Mouse (Mus musculus) frontal cortex, adult 2 months (tissue): ENCODE results near the gene Grin2d. TPM values are rescaled to one million over a fixed set of nuclear protein-coding genes. Genes with fewer than 3 reads are reported as not detected.
A peak's percentile ranks its signal among the peaks of the same experiment; 100 is the strongest.

Experiments
- DNase-seq, 2 experiments: peaks; one replicate each; pipeline ENCODE4 v3.0.0; 2022; ENCODE audit warnings: low spot score in 1 of 2; ENCODE audit errors: extremely low spot score in 1 of 2
- polyA plus RNA-seq: library from polyadenylated mRNA; depleted of rRNA; stranded (reverse); fragments of >200 nt; gene quantifications from 2 replicates; pipeline ENCODE4 v1.2.3, GENCODE M21; 2012

The Grin2d gene
- polyA plus RNA-seq, 1 experiment = 15.5 TPM

DNA sequence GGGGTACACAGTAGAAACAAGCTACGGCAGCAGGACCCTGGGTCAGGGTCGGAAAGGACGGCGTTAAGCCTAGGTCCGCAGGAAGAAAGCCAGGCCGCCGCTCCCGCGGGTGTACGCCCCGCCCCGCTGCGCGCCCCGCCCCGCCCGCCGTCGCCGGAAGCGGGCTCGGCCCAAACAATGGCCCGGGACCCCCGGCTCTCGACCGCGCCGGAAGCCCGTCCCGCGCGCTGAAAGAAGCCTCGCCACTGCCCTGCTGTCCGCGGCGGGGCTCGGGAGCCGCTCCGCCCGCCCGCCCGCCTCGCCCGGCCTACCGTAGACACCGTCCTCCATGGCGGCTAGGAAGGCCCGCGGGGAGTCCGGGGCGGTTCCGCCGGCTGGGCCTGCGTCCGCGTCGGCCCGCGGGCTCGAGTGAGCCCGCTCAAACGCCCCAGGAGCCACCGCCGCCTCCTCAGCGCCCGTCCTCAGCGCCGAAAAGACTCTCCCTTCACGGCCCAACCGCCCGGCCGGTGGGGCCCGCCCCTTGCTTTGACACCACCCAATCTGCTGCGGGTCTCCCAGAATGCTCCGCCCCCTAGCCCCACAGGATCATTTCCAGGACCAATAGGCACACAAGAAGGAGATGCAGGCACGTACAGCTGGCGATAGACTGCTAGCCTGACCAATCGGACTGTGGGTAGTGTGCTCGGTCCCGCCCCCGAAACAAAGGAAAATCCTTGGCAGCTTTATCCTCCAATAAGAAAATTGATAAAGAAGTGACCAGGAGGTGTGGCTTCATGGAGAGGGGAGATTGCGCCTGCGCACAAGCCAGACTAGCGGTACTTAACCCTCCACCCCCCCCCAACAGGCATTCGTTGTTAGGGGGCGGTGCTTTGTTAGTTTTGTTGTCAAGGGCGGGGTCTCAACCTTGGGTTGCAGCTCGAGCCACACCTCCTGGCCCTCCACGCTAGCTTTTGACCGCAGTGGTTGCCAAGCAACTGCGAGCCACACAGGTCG is 64.1 kb downstream of the Grin2d start, which contains the start of gene Cyth2:
Gene Cyth2 (minus strand): TSS at position 795 of the 993 bp plus-strand sequence.
- peak; percentile 100 for DNase-seq

DNA sequence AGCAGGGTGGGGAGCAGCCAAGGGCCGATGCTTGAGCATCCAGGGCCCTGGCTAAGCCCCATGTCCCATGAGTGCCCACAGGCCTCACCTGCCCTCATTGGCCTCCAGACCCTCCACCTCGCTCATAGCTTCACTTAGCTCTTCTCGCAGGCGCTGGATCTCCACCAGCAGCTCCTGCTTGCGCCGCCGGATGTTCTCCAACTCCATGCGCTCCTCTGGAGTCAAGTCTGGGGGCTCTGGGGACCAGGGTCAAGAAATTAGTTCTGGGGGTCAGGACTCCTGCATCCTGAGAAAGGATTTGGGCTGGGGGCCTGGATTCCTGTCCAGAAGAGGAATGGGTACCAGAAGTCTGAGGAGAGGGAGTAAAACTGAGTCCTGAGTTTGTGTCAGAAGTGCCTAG is 65.3 kb downstream of the Grin2d start:
- DNase-seq = no peak

DNA sequence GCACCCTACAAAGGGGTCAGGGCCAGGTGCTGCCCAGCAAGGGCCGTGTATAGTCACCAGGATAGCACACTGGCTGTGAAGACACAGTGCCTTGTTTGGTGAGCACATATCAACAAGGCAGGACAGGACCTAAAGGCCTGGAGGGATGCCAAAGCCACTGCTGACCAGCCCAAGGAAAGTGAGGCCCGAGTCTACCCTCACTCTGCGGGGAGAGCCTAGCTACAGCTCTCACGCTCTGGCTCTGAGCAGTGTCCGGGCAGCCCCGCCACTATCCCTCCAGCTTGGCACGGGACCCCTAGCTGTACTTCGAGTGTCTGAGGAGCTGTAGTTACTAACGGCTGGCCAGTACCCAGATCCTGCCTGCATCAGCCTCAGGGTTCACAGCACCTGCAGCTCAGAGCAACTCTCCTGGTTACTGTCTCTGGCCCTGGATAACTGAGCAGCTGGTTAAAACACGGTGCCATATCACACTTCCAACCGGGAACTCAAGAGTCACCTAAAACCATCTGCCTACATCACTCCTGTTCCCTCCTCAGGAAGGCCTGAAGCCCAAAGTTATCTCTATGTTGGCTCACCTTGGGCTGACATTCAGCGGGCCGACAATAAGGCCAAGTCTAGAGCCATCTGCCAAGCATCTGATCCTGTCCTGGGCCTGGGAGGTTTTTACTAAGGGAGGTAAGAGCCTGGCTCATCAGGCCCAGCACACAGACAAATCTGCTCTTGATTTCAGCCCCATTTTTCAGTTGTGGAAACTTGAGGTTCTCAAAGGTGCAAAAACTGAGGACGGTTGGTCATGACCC is 68.7 kb downstream of the Grin2d start:
- DNase-seq = no peak

DNA sequence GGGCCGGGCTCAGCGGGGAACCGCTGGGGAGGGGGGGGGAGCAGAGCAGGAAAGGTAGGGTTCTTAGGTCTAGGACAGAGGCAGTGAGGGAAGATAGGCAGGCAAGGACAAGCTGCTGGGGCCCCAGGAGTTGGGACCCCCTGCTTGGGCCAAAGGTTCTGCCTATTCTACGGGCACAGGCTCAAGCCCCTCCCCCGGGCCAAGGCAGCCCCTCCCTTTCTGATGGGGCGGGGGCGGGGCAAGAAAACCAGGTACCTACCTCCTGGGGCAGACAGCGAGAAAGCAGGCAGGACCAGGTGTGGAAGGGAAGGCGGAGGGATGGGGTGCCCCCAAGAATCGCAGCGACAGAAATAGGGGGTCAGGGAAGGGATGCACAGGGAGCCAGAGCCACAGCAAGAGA is 69.7 kb downstream of the Grin2d start:
- no peak for DNase-seq

DNA sequence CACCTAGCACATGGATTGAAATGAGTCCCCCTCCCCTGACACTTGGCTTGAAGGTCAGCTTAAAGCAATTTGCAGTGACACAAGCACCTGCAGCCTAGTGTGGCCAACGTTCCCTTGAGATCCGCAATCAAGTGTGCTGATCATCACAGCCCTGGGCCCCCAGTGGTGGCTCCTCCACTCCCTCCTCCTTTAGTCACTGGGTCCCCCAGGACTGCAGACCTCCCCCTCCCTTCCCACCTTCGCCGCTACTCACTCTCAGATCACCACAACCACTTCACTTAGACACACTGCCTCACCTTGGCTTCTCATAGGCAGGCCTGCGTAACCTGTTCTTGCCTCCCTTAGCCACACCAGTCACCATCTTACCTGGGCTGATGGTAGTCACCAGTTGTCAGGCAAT is 72.2 kb downstream of the Grin2d start:
- DNase-seq = no peak

DNA sequence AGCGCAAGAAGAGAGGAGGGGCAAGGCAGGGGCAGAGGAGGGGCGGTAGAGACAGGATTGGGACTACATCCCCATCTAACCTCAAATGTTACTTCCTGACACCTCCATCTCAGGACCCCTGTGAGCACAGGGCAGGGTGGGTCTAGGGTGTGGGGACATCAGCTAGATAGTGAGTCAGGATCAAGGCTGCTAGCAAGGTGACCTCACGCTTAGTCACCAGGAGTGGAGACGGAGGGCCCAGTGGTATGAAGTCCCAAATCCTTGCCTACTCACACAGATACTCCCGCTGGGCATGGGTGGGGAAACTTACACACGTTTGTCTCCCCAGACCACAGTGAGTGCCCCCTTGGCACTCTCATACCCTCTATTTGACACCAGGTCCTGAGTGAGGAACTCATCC is 75.6 kb downstream of the Grin2d start:
- no peak for DNase-seq

DNA sequence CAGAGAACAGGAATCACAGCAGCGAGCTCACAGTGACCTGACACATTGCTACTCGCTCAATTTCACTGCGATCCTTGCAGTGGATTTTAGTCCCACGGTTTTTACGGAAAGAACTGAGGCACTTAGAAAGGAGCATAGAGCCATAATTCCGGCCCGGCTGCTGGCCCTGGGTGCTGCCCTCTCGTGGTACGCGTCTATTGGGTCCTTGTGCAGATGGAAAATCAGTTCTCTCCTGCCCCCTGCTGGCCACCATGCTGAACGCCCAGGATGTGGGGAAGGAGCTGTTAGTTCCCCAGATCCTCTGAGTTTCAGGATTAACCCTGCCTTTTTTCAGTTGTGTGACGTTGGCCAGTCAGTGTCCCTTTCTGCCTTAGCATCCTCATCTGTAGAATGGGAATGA is 76.8 kb downstream of the Grin2d start:
- DNase-seq = peak; percentile 88 to 97

DNA sequence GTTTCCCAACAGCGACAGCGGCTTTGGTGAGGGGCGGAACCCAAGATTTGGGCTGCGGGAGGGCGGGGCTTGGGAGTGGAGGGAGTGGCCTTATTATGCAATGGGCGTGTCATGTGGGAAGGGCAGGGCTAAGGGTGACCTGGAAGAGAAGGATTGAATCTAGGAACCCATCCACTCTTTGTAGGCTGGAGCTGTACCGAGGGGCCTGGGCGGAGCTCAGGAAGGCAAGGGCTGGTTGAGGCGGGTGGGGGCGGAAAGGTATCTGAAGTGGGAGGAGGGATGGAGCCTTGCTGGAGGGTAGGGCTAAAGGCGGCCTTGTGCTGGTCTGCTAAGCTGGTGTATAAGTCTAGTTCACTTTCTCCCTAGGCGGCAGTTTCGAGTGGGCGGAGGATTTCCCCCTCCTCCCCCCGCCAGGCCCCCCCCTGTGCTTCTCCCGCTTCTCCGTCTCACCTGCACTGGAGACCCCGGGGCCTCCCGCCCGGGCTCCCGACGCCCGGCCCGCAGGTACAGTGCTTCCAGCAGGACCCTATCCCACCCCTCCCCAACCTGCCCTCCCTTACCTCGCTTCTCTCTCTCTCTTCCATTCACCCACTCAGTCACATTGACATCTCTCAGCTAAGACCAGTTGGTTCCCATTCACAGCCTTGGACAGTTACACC is 77.5 kb downstream of the Grin2d start:
- DNase-seq = no peak

DNA sequence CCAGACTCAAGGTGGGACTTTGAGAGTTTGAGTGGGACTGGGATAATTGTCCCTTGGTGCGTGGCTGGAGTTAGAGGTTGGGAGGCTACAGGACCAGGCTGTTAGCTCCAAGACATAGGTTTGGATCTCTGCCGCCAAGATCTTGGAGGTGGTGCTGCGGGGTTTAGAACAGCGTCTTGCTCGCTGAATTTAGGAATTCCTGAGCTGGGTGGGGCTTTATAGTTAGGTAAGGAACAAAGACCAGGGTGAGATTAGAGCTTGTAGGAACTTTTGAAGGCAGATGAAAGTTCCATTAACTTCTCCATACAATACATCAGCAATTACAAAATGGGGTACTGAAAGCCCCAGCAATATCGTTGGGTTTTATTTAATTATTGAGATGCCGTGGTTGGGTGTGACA is 78.2 kb downstream of the Grin2d start:
- DNase-seq = no peak

DNA sequence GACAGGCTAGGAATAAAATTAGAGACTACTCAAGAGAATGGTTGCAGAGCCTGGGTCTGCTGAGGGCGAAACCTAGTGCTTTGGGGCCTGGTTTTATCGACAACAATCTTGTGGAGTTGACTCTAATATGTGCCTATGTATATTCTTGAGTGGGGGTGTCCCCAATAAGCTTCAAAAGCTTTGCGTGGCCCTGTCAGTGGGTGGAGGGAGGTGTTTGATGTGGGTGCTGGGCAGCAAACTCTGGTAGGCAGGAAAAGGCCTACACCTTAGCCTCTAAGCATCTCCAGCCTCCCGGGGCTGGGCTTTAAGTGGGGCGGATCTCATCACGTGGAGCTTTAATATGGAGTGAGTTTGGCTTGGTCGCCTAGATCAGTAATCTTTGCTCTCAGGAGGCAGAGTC is 79.2 kb downstream of the Grin2d start:
- DNase-seq = no peak

DNA sequence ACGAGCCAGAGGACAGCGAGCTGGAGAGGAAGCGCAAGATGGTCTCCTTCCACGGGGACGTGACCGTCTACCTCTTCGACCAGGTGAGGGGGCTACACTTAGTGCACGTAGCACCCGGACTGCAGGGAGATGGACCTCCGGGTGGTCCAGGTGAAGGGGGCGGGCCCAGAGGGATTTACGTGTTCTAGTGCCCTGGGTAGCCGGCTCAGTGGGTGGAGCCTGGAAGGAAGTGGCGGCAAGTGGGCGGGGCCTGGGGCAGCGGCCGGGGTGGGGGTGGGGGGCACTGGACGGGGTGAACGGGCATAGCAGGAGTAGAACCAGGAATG is 79.7 kb downstream of the Grin2d start:
- DNase-seq = no peak

DNA sequence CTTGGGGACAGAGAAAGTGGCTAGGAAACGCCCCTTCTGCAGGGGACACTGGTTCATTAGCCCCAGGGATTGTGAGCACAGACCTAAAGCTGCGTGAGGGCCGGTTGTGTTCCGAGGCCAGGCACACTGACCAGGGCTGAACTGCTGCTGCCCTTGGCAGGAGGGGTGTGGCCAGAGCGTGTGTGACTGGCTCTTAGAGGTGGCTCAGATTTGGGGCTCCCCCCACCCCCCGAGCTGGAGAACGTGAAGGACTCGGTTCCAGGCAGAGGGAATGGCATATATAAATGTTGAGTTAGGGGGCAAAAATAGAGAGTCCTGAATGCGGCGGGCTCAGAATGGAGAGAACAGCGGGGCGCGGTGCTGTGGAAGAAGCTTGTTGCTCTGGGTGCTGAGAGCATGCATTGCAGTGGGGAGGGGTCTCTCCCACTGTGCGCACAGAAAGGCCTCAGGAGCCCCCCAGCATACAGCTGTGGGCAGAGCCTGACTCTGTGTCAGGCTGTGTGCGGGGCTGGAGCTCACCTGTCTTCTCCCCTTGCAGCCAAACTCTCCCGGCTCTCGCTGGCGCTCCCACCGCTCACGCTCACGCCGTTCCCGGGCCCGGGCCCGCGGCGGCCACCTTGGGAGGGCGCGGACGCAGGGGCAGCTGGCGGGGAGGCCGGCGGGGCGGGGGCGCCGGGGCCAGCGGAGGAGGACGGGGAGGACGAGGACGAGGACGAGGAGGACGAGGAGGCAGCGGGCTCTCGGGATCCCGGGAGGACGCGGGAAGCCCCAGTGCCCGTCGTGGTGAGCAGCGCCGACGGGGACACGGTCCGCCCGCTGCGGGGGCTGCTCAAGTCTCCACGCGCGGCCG is 80.3 kb downstream of the Grin2d start:
- no peak for DNase-seq

DNA sequence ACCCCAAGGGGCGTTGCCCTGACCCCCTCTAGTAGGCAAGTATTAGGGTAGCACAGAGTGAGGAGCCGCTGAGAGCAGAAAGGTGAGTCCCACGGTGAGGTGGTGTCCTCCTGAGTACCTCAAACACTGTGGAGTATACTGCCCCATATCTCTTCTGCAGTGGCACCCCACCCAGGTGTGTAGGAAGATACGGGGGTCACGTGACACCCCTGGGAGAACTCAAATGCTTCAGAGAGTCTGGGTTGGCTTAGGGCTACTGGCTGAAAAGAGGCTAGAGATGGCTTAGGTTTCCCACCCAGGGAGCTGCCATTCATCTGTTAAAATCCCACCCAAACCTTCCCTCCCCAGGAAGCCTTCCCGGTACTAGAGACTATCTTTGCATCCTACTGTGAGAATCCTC is 81.2 kb downstream of the Grin2d start:
- no peak for DNase-seq

DNA sequence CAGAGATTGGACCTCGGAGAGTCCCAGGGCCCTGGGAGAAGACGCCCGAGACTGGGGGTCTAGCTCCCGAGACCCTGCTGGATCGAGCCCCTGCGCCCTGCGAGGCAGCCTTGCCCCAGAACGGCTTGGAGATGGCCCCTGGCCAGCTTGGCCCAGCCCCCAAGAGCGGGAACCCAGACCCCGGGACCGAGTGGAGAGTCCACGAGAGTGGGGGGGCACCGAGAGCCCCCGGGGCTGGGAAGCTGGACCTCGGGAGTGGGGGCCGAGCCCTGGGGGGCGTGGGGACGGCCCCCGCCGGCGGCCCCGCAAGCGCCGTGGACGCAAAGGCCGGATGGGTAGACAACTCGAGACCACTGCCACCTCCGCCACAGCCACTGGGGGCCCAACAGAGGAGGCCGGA is 83.2 kb downstream of the Grin2d start:
- DNase-seq = no peak

DNA sequence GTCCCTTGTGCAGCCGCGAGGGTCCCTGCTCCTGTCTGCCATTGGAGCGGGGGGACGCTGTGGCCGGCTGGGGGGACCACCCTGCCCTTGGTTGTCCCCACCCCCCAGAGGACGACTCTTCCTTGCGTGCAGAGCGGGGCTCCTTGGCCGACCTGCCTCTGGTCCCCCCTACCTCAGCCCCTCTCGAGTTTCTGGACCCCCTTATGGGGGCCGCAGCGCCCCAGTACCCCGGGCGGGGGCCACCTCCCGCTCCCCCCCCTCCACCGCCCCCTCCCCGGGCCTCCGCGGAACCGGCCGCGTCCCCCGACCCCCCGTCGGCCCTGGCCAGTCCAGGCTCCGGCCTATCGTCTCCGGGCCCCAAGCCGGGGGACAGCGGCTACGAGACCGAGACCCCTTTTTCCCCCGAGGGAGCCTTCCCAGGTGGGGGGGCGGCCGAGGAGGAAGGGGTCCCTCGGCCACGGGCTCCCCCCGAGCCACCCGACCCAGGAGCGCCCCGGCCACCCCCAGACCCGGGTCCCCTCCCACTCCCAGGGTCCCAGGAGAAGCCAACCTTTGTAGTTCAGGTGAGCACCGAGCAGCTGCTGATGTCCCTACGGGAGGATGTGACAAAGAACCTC is 84.1 kb downstream of the Grin2d start:
- no peak for DNase-seq

DNA sequence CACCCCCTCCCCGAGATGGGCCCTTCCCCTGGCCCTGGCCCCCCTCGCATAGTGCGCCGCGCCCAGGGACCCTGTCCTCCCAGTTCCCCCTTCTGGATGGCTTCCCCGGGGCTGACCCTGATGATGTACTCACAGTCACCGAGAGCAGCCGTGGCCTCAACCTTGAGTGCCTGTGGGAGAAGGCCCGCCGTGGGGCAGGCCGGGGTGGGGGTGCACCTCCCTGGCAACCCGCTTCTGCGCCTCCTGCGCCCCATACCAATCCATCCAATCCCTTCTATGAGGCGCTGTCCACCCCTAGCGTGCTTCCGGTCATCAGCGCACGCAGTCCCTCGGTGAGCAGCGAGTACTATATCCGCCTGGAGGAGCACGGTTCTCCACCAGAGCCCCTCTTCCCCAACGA is 84.9 kb downstream of the Grin2d start:
- DNase-seq = no peak

DNA sequence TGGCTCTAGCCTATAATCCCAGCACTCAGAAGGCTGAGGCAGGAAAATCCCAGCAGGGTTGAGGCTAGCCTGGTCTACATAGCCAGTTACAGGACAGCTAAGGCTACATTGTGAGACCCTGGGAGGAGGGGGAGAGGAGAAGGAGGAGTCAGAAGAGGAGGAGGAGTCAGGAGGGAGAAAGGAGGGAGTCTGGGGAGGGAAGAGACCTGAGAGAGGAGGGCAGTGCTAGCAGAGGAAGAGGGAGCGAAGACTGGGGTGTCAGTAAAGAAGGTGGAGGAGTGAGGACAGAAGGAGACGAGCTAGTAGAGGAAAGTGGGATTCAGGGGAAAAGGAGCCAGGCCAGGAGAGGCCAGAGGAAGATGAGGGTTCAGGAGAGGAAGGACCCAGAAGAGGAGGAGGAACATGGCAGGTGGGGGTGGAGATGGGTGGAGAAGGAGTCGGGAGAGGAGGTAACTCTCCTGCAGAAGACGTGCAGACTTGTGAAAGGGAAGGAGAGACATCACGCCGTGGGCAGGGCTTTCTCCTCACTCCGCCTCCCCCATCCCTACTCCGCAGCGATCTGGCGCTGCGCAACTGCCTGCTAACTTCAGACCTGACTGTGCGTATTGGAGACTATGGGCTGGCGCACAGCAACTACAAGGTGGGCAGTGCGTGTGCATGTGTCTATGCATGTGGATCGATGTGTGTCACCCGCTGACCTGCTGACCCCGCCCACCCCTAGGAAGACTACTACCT is 86.3 kb downstream of the Grin2d start:
- no peak for DNase-seq

DNA sequence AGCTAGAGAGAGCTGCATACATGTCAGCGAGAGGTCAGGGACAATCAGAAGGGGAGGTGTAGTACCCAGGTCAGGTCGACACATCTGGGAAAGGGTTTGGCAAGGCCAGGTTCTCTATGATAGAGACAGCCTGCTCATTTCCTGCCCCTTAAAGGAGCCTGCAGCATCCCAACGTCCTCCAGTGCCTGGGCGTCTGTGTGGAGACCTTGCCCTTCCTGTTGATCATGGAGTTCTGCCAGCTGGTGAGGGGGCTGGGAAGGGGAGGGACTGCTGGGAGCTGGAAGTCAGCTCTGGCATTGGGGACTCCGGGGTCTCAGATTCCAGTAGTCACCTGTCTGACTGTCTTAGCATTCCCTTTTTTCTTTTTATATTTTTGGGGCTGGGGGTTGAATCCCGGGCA is 87.5 kb downstream of the Grin2d start:
- DNase-seq = no peak

DNA sequence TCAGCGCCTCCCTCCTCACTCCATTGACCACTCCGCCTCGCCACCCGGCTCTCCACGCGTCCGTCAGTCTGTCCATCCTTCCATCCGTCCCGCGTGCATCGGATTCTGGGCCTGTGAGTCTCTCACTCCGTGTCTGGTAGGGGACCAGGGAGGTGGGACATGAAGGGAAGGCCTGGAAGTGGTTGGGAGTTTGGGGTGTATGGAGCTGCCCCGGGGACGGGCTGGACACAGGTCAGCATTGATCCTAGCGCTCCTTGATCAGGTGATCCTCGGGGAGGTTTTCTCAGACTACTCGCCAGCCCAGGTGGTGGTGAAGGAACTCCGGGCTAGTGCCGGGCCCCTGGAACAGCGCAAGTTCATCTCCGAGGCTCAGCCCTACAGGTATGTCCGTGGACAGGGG is 90.5 kb downstream of the Grin2d start:
- no peak for DNase-seq
